Mouse (Mus musculus) liver, adult (tissue): ENCODE measurements around the gene Meiob.

Experiments
- GATA4 ChIP-seq: IDR thresholded peaks from 2 replicates; pipeline ENCODE4 v1.6.1; 2014; ENCODE audit warnings: mild to moderate bottlenecking, low read length; ENCODE audit not compliant: insufficient replicate concordance

Meiob gene

DNA sequence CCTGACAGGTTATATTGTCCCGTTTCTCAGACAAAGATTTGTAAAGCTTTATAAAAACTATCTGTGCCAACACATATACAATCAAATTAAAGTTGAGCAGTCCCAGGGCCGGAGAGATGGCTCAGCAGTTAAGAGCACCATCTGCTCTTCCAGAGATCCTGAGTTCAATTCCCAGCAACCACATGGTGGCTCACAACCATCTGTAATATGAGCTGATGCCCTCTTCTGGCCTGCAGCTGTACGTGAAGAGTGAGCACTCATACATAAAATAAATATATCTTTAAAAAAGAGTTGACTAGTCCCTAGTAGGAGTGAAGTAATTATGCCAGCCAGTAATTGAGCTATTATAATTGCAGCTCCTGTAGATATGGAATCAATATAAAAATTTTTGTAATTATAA, 3.6 kb upstream of the Meiob start:
- no peak for TF ChIP-seq GATA4

DNA sequence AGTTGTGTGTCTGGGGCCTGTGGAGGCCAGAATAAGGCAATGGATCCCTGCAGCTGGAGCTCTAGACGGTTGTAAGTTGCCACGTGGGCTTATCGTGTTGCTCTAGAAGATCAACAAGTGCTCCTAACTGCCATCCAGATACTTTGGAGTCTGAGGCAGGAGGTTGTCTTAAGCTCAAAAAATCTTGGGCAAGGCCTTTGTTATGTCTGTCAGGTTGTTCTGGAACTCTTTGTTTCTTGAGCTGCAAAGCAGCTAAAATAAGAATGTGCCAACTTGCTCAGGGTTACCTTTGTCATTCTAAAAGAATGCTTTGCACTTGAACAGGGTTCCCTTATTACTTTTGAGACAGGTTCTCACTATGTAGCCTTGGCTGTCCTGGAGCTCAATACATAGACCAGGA, 7.1 kb downstream of the Meiob start:
- TF ChIP-seq GATA4: no peak

- TF ChIP-seq GATA4: no peak
Measured at GRCm38 (mm10) chr17:24812215-24812614, 8.1 kb downstream of the Meiob start.

DNA sequence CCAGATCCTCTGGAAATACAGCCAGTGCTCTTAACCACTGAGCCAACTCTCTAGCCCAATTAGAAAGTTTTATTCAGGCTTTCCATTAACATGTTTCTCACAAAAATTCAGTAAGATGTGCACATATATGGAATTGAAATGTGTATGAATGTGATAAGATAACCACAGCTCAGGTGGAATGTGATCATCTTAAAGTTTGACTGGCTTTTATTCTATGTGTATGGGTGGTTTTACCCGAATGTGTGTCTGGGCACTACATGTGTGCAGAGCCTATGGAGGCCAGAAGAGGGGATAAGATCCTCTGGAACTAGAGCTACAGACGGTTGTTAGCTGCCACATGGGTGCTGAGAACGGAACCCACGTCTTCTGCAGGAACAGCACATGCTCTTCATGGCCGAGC, 11.2 kb downstream of the Meiob start:
- no peak for TF ChIP-seq GATA4

GRCm38 (mm10) chr17:24817503-24817902, 13.4 kb downstream of the Meiob start:
- TF ChIP-seq GATA4: no peak

DNA sequence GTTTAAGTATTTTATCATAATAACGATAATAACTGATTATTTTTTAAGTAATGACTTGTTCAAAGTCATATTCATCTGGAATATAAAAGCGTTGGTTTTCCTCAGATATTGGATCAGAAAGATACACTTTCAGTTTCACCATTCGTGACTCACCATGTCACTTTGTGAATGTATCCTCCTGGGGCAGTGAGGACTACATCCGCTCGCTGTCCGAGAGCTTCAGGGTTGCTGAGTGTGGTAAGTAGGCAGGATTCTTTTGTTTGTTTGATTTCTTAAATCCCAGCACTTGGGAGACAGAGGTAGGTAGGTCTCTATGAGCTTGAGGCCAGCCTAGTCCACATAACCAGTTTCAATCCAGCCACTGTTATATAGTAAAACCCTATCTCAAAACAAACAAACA, 14.1 kb downstream of the Meiob start:
- TF ChIP-seq GATA4: no peak

- TF ChIP-seq GATA4: no peak
Measured at GRCm38 (mm10) chr17:24819469-24819868, 15.4 kb downstream of the Meiob start.

DNA sequence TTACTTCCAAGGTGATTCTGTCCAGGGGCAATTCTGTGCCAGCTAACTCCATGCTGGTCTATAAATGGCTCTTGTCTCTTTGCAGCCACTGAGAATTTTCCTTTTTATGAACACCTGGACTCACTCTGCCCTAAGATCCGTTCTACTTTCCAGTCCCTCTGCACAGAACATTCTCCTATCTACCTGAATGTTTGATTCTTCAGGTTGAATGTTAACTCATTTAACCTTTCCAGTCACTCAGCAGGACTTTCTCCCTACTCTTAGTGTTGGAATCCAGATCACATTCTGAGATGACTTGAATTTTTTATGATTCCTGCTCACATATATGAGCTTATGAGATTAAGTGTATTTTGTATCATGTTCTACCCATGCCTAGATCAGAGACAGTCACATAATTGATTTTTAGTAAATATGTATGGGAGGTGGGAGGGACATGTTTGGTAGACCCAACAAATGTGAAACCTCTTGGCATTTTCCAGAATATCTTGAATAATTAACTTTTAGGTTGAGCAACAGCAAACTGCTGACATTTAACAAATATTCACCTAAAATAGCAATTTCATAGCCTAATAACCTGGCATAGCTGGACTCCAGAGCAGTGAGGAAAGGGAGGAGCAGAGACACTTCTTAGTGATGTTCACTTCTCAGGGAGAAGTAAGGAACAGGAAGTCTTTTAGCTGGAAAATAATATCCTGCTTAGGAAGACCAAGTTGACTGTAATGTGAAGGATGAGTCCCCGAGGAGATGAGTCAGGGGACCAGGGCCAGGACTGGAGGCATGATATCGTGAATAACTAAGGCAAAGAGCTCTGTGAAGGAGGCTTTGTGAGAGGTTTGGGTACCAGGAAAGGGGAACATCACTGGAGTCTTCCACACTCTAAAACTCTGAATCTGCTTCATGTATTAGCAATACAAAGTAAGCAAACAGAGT, 17.5 kb downstream of the Meiob start:
- no peak for TF ChIP-seq GATA4

DNA sequence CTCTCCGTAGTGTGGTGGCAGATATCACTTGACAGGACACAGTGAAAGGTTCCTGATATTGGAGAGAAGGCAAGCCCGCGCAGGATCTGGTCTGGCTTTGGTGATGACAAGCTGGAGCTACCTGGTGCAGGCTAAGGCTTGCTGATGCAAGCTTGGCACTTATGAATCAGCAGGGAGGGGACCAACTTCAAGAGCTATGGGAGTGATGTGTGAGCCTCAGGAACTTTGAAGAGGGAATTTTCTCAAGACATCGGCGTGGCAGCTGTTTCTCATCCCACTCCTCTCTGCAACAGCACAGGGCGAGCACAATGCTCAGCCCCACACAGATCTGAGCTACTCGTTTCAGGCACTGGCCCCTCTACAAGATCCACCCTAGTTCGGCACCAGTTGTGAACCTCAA, 35.8 kb downstream of the Meiob start, which contains the start of gene Hagh:
TSS of gene Hagh (plus strand) at position 302 of the 400 bp plus-strand sequence.
- no peak for TF ChIP-seq GATA4

- no peak for TF ChIP-seq GATA4
Measured at GRCm38 (mm10) chr17:24840341-24840740, 36.3 kb downstream of the Meiob start.

- no peak for TF ChIP-seq GATA4
Measured at GRCm38 (mm10) chr17:24841133-24841532, 37.0 kb downstream of the Meiob start.

- no peak for TF ChIP-seq GATA4
Measured at GRCm38 (mm10) chr17:24842631-24843030, 38.5 kb downstream of the Meiob start.

- TF ChIP-seq GATA4: no peak
Measured at GRCm38 (mm10) chr17:24844525-24844924, 40.4 kb downstream of the Meiob start.

GRCm38 (mm10) chr17:24847386-24847785, 43.3 kb downstream of the Meiob start:
- TF ChIP-seq GATA4: peak; percentile 75; the same call in 1 of the 2 replicates

DNA sequence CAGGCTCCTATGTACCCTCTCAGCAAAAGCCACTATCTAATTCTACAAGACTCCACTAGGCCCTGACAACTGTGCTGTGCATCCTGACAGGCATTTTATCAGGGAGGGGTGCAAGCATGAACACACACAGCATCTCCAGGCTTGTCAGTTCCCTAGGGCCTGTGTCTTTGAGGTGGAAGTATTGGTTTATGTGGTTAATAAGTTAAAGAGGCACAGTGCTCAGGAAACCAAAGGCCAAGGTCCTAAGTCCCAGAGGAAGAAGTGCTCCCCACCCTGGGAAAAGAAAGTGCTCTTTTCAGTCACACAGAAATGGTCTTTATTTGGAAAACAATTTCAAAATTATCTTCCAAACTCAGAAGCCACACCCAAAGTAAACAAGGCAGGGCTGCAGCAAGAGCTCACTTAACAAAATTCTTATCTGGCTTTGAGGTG, 44.5 kb downstream of the Meiob start:
- no peak for TF ChIP-seq GATA4

GRCm38 (mm10) chr17:24849733-24850064, 45.6 kb downstream of the Meiob start:
- no peak for TF ChIP-seq GATA4
